Mouse (Mus musculus) kidney, adult 2 months (tissue): ENCODE measurements at regions not wholly inside any gene's neighbourhood (a gene's known extent, or its start where the extent isn't known, plus 50 kb on each side); places are given as distances from the start of the nearest gene placed in this dataset.

Experiments used
- DNase-seq: peaks from one replicate; pipeline ENCODE4 v3.0.0; 2021
- H3K27ac ChIP-seq: fragments of 200-500 bp; 2 replicates; pipeline ENCODE4 v1.5.1; 2012; ENCODE audit warnings: low read depth, low read length, control low read depth, inconsistent platforms; ENCODE audit not compliant: insufficient read depth
- H3K27me3 ChIP-seq: fragments of 200-500 bp; replicated peaks from 2 replicates; pipeline ENCODE4 v1.6.1; 2012; ENCODE audit warnings: mild to moderate bottlenecking, moderate library complexity, low read length, inconsistent platforms; ENCODE audit not compliant: control insufficient read depth, insufficient read depth
- H3K36me3 ChIP-seq: fragments of 200-500 bp; 2 replicates; pipeline ENCODE4 v1.6.1; 2012; ENCODE audit warnings: mild to moderate bottlenecking, moderate library complexity, low read length, inconsistent platforms; ENCODE audit not compliant: control insufficient read depth, insufficient read depth
- H3K4me1 ChIP-seq: fragments of 200-500 bp; 2 replicates; pipeline ENCODE4 v1.6.1; 2011; ENCODE audit warnings: low read length; ENCODE audit not compliant: control insufficient read depth, insufficient read depth
- H3K4me3 ChIP-seq: fragments of 200-500 bp; 2 replicates; pipeline ENCODE4 v1.5.1; 2011; ENCODE audit warnings: mild to moderate bottlenecking, low read depth, low read length, control low read depth; ENCODE audit not compliant: insufficient read depth
- CTCF ChIP-seq: fragments of 200-500 bp; conservative IDR thresholded peaks from 2 replicates; pipeline ENCODE4 v1.5.1; 2011; ENCODE audit warnings: low read depth, mild to moderate bottlenecking, control low read depth, low read length, moderate library complexity, mixed read lengths; ENCODE audit not compliant: insufficient read depth, insufficient read length
- POLR2A ChIP-seq: fragments of 200-500 bp; IDR thresholded peaks from one replicate; pipeline ENCODE4 v1.6.1; 2011; ENCODE audit warnings: low read depth, low read length, control low read depth
- WGBS: fragments of 180-500 bp; shearing (Covaris S2); methylation state at CpG from one replicate; pipeline ENCODE4 v1.1.7; 2018; 5-methylcytosine and 5-hydroxymethylcytosine counted together

DNA sequence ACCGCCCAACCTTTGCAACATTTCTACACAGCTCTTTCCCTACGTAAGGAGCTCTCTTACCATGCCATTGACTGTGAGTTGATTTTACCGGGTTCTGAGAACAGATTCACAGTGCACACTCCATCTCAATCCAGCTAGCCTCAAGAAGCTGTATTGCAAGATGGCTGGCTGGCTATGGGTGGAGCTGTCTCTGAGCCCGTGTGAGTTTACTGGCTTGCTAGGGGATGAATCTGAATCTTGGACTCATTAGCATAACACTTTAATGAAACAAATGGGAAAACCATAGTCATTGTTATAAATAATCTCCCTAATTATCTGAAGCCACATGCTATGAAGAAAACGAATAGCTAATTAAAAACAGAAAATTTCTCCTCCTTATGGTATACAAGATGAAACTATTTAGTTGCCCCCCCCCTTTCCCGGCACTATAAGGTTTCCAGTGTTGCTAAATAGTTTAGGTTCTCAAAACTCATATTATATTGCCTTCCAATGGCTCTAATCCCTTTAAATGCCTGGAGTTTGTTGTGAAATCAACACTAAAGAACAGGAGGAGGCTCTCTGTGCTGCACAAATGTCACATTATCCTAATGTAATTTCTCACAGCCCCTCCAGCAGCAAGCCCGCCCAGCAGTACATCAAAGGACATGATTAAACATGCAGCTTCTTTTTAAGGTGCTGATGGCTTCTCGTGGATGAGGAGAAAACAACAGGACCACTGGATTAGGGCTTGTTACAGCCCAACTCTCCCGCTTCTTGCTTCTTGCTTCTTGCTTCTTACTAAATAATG, 76.9 kb upstream of the Cav2 start:
- Histone ChIP-seq H3K4me3 (no peak overlapping the region), H3K27ac (no peak overlapping the region), H3K27me3 (no peaks in the 10 kb centered on the region), H3K4me1 (no peaks in the 10 kb centered on the region), H3K36me3 (no peaks in the 10 kb centered on the region)
- WGBS: 87% methylated on average over 9 of the region's 9 CpGs
- DNase-seq: no peak
- TF ChIP-seq POLR2A (no peak), CTCF (no peak)

- DNase-seq: no peak
- Histone ChIP-seq H3K4me1 (no peaks in the 10 kb centered on the region), H3K27ac (no peak overlapping the region), H3K27me3 (no peaks in the 10 kb centered on the region), H3K4me3 (no peak overlapping the region), H3K36me3 (no peaks in the 10 kb centered on the region)
- 95% methylated on average over 3 of the region's 3 CpGs for WGBS
- TF ChIP-seq POLR2A (no peak), CTCF (no peak)
Measured at GRCm38 (mm10) chr6:17206932-17207331, 74.1 kb upstream of the Cav2 start.

DNA sequence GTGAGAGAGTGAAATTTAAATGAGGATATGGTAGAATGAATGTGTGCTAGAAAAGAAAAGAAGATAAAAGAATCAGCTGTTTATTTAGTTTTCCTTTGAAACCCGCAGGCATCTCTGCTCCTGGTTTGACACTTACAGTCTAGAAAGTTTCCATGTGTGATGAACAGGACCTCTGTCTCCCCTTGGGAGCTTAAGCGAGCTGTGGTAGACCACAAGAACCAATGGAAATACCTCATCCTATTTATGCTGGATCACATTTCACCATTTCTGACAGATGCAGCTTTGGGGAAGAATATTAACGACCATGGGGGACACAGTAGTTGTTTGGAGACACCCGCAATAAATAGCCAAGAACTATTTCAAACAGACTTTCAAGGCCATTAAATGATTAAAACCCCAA, 71.2 kb upstream of the Cav2 start:
- no peak overlapping the region for H3K27ac ChIP-seq
- TF ChIP-seq POLR2A (no peak), CTCF (no peak)
- DNase-seq: no peak
- H3K4me1 ChIP-seq: no peaks in the 10 kb centered on the region
- WGBS: 64% methylated on average over 4 of the region's 4 CpGs
- H3K4me3 ChIP-seq: no peak overlapping the region
- H3K27me3 ChIP-seq: no peaks in the 10 kb centered on the region; the same call in 1 of the 2 replicates
- H3K36me3 ChIP-seq: no peaks in the 10 kb centered on the region

DNA sequence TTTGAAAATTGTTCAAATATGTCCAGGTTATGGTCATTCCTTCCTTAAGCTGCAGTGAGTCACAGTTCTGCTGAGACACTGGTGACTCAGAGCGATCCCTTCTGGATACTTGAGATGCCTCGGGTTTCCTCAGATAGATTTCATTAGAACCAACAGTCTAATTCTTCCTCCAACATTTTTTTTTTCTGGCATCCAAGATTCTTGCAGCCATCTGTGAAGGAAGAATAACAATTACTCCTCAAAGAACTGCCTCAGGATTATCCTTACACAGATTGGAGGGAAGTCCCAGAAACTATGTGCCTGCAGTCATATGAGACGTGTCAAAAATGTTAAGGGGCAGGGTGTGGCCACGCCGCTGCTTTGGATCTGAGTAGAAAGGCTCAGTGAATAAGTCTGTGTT, 69.6 kb upstream of the Cav2 start:
- no peak for DNase-seq
- TF ChIP-seq POLR2A (no peak), CTCF (no peak)
- H3K36me3 ChIP-seq: no peaks in the 10 kb centered on the region
- no peak overlapping the region for H3K27ac ChIP-seq
- no peak overlapping the region for H3K4me3 ChIP-seq
- no peaks in the 10 kb centered on the region; the same call in 1 of the 2 replicates for H3K27me3 ChIP-seq
- no peaks in the 10 kb centered on the region for H3K4me1 ChIP-seq
- 37% methylated on average over 5 of the region's 5 CpGs for WGBS

DNA sequence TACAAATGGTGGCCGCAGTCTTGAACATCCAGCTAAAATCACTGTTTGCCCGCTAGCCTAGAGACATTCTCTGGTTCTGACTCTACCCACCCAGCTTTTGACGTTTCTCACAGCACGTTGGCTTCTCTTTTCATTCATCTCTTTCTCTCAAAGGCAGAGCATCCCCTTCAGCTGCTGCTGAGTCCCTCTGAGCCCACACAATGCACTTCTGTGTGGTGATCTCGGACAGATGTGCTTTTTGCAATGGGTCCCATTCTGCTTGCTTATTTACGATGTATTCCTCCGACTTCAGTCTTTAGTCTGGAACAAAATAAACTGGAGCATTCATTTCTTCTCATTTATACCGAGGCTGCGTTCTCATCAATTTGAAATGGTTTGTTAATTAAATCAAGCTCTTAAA, 66.2 kb upstream of the Cav2 start:
- TF ChIP-seq POLR2A (no peak), CTCF (no peak)
- 68% methylated on average over 9 of the region's 9 CpGs for WGBS
- H3K36me3 ChIP-seq: no peaks in the 10 kb centered on the region
- no peak for DNase-seq
- H3K27ac ChIP-seq: no peak overlapping the region
- no peaks in the 10 kb centered on the region for H3K4me1 ChIP-seq
- H3K4me3 ChIP-seq: no peak overlapping the region
- H3K27me3 ChIP-seq: no peaks in the 10 kb centered on the region; the same call in 1 of the 2 replicates

DNA sequence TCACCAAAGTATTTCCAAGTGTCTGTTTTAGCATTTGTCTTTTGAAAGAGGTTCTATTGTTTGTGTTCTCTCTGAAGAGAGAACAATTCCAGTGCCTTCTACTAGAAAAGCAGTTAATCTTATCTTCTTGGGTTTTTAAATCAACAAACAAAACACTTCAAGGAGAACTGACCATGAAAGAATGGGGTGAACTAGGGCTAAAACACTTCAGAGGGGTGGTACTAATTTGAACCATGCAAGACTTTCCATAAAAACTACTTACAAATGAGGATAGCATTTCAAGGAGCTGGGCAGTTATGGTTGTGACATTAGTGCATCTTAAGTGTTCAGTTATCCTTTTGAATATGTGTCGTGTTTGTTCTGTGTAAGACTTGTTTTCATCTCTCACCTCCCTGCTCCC, 64.5 kb upstream of the Cav2 start:
- 94% methylated on average over 1 of the region's 1 CpGs for WGBS
- TF ChIP-seq CTCF: no peak
- TF ChIP-seq POLR2A: no peak

DNA sequence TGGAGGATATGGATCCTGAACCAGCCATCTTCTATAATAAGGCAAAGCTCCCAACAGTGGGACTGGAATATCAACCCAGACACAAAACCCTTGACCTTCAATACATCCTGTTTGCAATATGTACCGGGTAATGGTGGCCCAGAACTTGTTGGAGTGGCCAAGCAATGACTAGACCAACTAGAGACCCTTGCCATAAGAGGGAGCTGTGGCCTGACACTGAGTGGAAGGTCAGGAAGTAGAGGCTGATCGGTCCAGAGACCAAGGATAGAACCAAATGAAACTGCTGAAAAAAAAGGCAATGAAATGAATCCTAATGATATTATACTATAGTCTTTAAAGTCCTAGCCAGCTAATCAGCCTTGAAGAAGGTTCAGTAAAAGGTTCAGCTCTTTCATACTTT, 57.2 kb upstream of the Cav2 start:
- 67% methylated on average over 2 of the region's 2 CpGs for WGBS

More for the DNA sequence above, 64.5 kb upstream of the Cav2 start:
- Histone ChIP-seq H3K36me3 (no peaks in the 10 kb centered on the region), H3K4me1 (no peaks in the 10 kb centered on the region), H3K4me3 (no peak overlapping the region), H3K27me3 (no peaks in the 10 kb centered on the region; the same call in 1 of the 2 replicates), H3K27ac (no peak overlapping the region)
- DNase-seq: no peak

More for the DNA sequence above, 57.2 kb upstream of the Cav2 start:
- Histone ChIP-seq H3K27me3 (no peaks in the 10 kb centered on the region), H3K36me3 (no peaks in the 10 kb centered on the region), H3K27ac (no peak overlapping the region), H3K4me3 (no peak overlapping the region), H3K4me1 (no peaks in the 10 kb centered on the region)
- DNase-seq: no peak
- TF ChIP-seq CTCF: peak; percentile 26; the same call in 1 of the 2 replicates
- TF ChIP-seq POLR2A: no peak
